18 mouse cellular contexts compared by ENCODE assay signal in the genomic region with DNA sequence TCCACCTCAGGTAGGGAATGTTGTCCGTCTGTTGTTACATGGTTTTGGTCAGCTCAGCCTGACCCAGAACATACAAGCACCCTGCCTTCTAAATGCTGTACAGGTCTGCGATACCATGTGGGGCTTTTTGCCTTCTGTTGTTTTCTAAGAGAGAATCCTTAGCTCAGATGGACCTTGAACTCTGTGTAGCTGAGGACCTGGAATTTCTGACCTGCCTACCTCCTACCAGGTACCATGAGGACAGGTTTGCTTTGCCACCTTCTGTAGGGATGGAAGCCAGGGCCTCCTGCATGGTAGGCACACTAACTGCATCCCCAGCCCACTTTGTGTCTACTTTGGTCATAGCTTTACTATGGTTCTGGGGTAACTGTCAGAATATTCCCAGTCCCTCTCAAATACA. TPM values are rescaled to one million over a fixed set of nuclear protein-coding genes. Genes with fewer than 3 reads are reported as not detected.
"Had no signal": no experiment of that assay in that cellular context is flagged by ENCODE, and none has a peak within 500 bp of the region (broad histone marks: within the 10 kb centered on the region; RNA-seq: fewer than 3 reads in every experiment).

No protein-coding gene starts in this region.

- H3K27me3 ChIP-seq: lung, embryonic 15.5 days; megakaryocyte, embryonic 14.5 days; midbrain, embryonic 13.5 days; midbrain, embryonic 15.5 days; neural tube, embryonic 12.5 days; stomach, embryonic 15.5 days had no signal

- DNase-seq: lung, adult 2 months; lung, postnatal 14 days; lung, postnatal 36 days; right cerebral cortex, postnatal 14 days; thymus, adult 2 months; thymus, postnatal 25 days; thymus, postnatal 4 days had no signal

- H3K9me3 ChIP-seq: lung, embryonic 15.5 days; midbrain, embryonic 13.5 days; midbrain, embryonic 15.5 days; stomach, embryonic 15.5 days had no signal

- H3K4me2 ChIP-seq: lung, embryonic 15.5 days; midbrain, embryonic 11.5 days; midbrain, embryonic 13.5 days; midbrain, embryonic 15.5 days; neural tube, embryonic 12.5 days; stomach, embryonic 15.5 days had no signal

- H3K4me3 ChIP-seq: lung, embryonic 15.5 days; megakaryocyte, embryonic 14.5 days; midbrain, embryonic 13.5 days; midbrain, embryonic 15.5 days; neural tube, embryonic 12.5 days; stomach, embryonic 15.5 days had no signal

- H3K9ac ChIP-seq: lung, embryonic 15.5 days; midbrain, embryonic 13.5 days; midbrain, embryonic 15.5 days; neural tube, embryonic 12.5 days; stomach, embryonic 15.5 days had no signal

- ATAC-seq: lung, postnatal 0 days; midbrain, embryonic 13.5 days; midbrain, embryonic 15.5 days had no signal

- H3K27ac ChIP-seq: lung, embryonic 15.5 days; macrophage; midbrain, embryonic 13.5 days; midbrain, embryonic 15.5 days; neural tube, embryonic 12.5 days; stomach, embryonic 15.5 days; stomach, postnatal 0 days had no signal

RNA-seq across cellular contexts. Expression of gene Zfp296, which starts 11.3 kb away (rescaled TPM):
- polyA plus RNA-seq: midbrain, postnatal 0 days had no signal

RNA-seq across cellular contexts. Expression of gene Nkpd1, which starts 48.2 kb away (rescaled TPM):
- polyA plus RNA-seq: macrophage; midbrain, embryonic 11.5 days had no signal
